Mouse (Mus musculus): ENCODE data around the gene Ppp1r12c. TPM values are rescaled to one million over a fixed set of nuclear protein-coding genes. Genes with fewer than 3 reads are reported as not detected.

The Ppp1r12c gene
- total and polyA plus RNA-seq, 3 experiments: 64.2 to 153 TPM; not detected in 1

GRCm38 (mm10) chr7:4513829-4514712, 12.6 kb upstream of the Ppp1r12c start:
- Histone ChIP-seq H3K4me1 (ENCODE audit: control insufficient read depth in 1 of 2, insufficient read depth in 2 of 2, low read length in 2 of 2) (peaks cover 3 to 19% of the 10 kb centered on the region in 2 experiments), H3K9me3 (replicated peaks; ENCODE audit: insufficient read depth, low read length) (no peaks in the 10 kb centered on the region)

GRCm38 (mm10) chr7:4513236-4513635, 11.8 kb upstream of the Ppp1r12c start:
- H3K9ac ChIP-seq (ENCODE audit: control insufficient read depth, low read depth, low read length, poor library complexity, severe bottlenecking): no peak overlapping the region
- H3K36me3 ChIP-seq (ENCODE audit: control insufficient read depth in 1 of 2, insufficient read depth in 2 of 2, low read length in 2 of 2): peaks cover 0 to 21% of the 10 kb centered on the region in 2 experiments; a peak in 2 of 4 replicates
- no peak for TF ChIP-seq NELFE (IDR thresholded peaks at IDR 0.05; ENCODE audit: low read depth, low read length)
- no peak for TF ChIP-seq E2F4 (IDR thresholded peaks at IDR 0.05; ENCODE audit: borderline replicate concordance, low read depth, low read length)
- no peak for TF ChIP-seq CHD2 (IDR thresholded peaks at IDR 0.05; ENCODE audit: low read length)
- TF ChIP-seq MAFK (IDR thresholded peaks at IDR 0.05; ENCODE audit: borderline replicate concordance, low read depth, low read length): no peak
- TF ChIP-seq POLR2AphosphoS2 (IDR thresholded peaks at IDR 0.05; ENCODE audit: low read length): no peak
- TF ChIP-seq ZNF384 (IDR thresholded peaks at IDR 0.05; ENCODE audit: low read depth, low read length): no peak
- peak; percentile 50 for TF ChIP-seq SMC3 (IDR thresholded peaks at IDR 0.05; ENCODE audit: low read depth, low read length)
- no peak for TF ChIP-seq ELF1 (IDR thresholded peaks at IDR 0.05; ENCODE audit: low read depth, low read length)
- TF ChIP-seq CTCF (IDR thresholded peaks at IDR 0.05 in 2 of 3, conservative IDR thresholded peaks at IDR 0.05 in 1 of 3; ENCODE audit: control insufficient read depth in 1 of 3, insufficient read depth in 1 of 3, low read depth in 2 of 3, low read length in 3 of 3, poor library complexity in 1 of 3, severe bottlenecking in 1 of 3): peak; percentile 79 to 97 (median 92)
- no peak for TF ChIP-seq MAZ (IDR thresholded peaks at IDR 0.05; ENCODE audit: low read depth, low read length)
- TF ChIP-seq MYC (IDR thresholded peaks at IDR 0.05; ENCODE audit: low read depth, low read length): no peak
- TF ChIP-seq RAD21 (IDR thresholded peaks at IDR 0.05; ENCODE audit: low read depth, low read length): peak; percentile 2; the same call in 1 of the 2 replicates
- TF ChIP-seq MXI1 (IDR thresholded peaks at IDR 0.05; ENCODE audit: low read depth, low read length): no peak
- no peak for TF ChIP-seq USF1 (IDR thresholded peaks at IDR 0.05; ENCODE audit: low read depth, low read length)
- H3K9me3 ChIP-seq (replicated peaks; ENCODE audit: insufficient read depth, low read length): no peaks in the 10 kb centered on the region
- no peaks in the 10 kb centered on the region for H3K27me3 ChIP-seq (ENCODE audit: control insufficient read depth in 1 of 2, insufficient read depth in 2 of 2, low read length in 2 of 2)
- no peaks in the 10 kb centered on the region for H3K79me2 ChIP-seq (ENCODE audit: control insufficient read depth, insufficient read depth, low read length, poor library complexity)
- peaks cover 3 to 24% of the 10 kb centered on the region in 2 experiments for H3K4me1 ChIP-seq (ENCODE audit: control insufficient read depth in 1 of 2, insufficient read depth in 2 of 2, low read length in 2 of 2)
- no peak overlapping the region for H3K4me3 ChIP-seq (ENCODE audit: control insufficient read depth in 1 of 2, insufficient read depth in 1 of 2, low read depth in 2 of 2, low read length in 2 of 2)
- H3K27ac ChIP-seq (ENCODE audit: control insufficient read depth, low read depth, low read length): no peak overlapping the region
- DNase-seq (ENCODE audit: low read depth, low spot score): peak; percentile 74

More at GRCm38 (mm10) chr7:4513829-4514712, 12.6 kb upstream of the Ppp1r12c start:
- H3K36me3 ChIP-seq (ENCODE audit: control insufficient read depth in 1 of 2, insufficient read depth in 2 of 2, low read length in 2 of 2): peaks cover 0 to 18% of the 10 kb centered on the region in 2 experiments; a peak in 2 of 4 replicates
- no peak for DNase-seq (ENCODE audit: low read depth, low spot score)
- TF ChIP-seq EP300 (IDR thresholded peaks at IDR 0.05; ENCODE audit: low read depth in 1 of 2, low read length in 2 of 2) (no peak), MAZ (IDR thresholded peaks at IDR 0.05; ENCODE audit: low read depth, low read length) (no peak), GABPA (IDR thresholded peaks at IDR 0.05; ENCODE audit: low read depth, low read length) (no peak), MYB (IDR thresholded peaks at IDR 0.05; ENCODE audit: low read depth, low read length) (no peak), RCOR1 (IDR thresholded peaks at IDR 0.05; ENCODE audit: low read depth, low read length) (no peak), E2F4 (IDR thresholded peaks at IDR 0.05; ENCODE audit: borderline replicate concordance, low read depth, low read length) (no peak), CTCF (IDR thresholded peaks at IDR 0.05 in 2 of 3, conservative IDR thresholded peaks at IDR 0.05 in 1 of 3; ENCODE audit: control insufficient read depth in 1 of 3, insufficient read depth in 1 of 3, low read depth in 2 of 3, low read length in 3 of 3, poor library complexity in 1 of 3, severe bottlenecking in 1 of 3) (no peak), ZNF384 (IDR thresholded peaks at IDR 0.05; ENCODE audit: low read depth, low read length) (no peak), TAL1 (IDR thresholded peaks at IDR 0.05; ENCODE audit: low read length) (no peak), CHD1 (IDR thresholded peaks at IDR 0.05; ENCODE audit: low read depth, low read length) (no peak), SIN3A (IDR thresholded peaks at IDR 0.05; ENCODE audit: low read length) (no peak)
- no peak overlapping the region for H3K27ac ChIP-seq (ENCODE audit: control insufficient read depth, low read depth, low read length)
- no peaks in the 10 kb centered on the region for H3K27me3 ChIP-seq (ENCODE audit: control insufficient read depth in 1 of 2, insufficient read depth in 2 of 2, low read length in 2 of 2)
- H3K79me2 ChIP-seq (ENCODE audit: control insufficient read depth, insufficient read depth, low read length, poor library complexity): no peaks in the 10 kb centered on the region
- H3K9ac ChIP-seq (ENCODE audit: control insufficient read depth, low read depth, low read length, poor library complexity, severe bottlenecking): no peak overlapping the region
- no peak overlapping the region for H3K4me3 ChIP-seq (ENCODE audit: control insufficient read depth in 1 of 2, insufficient read depth in 1 of 2, low read depth in 2 of 2, low read length in 2 of 2)

All from MEL (cell line).